Mouse (Mus musculus) lung, adult 2 months (tissue): ENCODE measurements around the gene Gga1. TPM values are rescaled to one million over a fixed set of nuclear protein-coding genes. Genes with fewer than 3 reads are reported as not detected.

Experiments
- DNase-seq: peaks from one replicate; pipeline ENCODE4 v3.0.0; 2022
- H3K4me1 ChIP-seq: fragments of 200-500 bp; 2 replicates; pipeline ENCODE4 v1.6.1; 2011; ENCODE audit warnings: low read length; ENCODE audit not compliant: control insufficient read depth, insufficient read depth
- H3K4me3 ChIP-seq: fragments of 200-500 bp; replicated peaks from 2 replicates; pipeline ENCODE3; 2011; ENCODE audit warnings: low read depth, mild to moderate bottlenecking, control low read depth, low read length; ENCODE audit errors: extremely low read depth
- CTCF ChIP-seq: fragments of 200-500 bp; IDR thresholded peaks from 2 replicates; pipeline ENCODE4 v1.5.1; 2011; ENCODE audit warnings: mild to moderate bottlenecking, low read length, control low read depth; ENCODE audit not compliant: insufficient read depth
- POLR2A ChIP-seq: fragments of 200-500 bp; IDR thresholded peaks from 2 replicates; pipeline ENCODE4 v1.6.1; 2011; ENCODE audit warnings: low read depth, mild to moderate bottlenecking, control low read depth, low read length, borderline replicate concordance; ENCODE audit errors: extremely low read depth
- WGBS: fragments of 180-500 bp; shearing (Covaris S2); methylation state at CpG from one replicate; pipeline ENCODE4 v1.1.7; 2018; 5-methylcytosine and 5-hydroxymethylcytosine counted together
- polyA plus RNA-seq: library from polyadenylated mRNA; depleted of rRNA; stranded (reverse); fragments of >200 nt; gene quantifications from 2 replicates; pipeline ENCODE4 v1.2.3, GENCODE M21; 2012

Gga1 gene
- polyA plus RNA-seq, 1 experiment = 113 TPM

DNA sequence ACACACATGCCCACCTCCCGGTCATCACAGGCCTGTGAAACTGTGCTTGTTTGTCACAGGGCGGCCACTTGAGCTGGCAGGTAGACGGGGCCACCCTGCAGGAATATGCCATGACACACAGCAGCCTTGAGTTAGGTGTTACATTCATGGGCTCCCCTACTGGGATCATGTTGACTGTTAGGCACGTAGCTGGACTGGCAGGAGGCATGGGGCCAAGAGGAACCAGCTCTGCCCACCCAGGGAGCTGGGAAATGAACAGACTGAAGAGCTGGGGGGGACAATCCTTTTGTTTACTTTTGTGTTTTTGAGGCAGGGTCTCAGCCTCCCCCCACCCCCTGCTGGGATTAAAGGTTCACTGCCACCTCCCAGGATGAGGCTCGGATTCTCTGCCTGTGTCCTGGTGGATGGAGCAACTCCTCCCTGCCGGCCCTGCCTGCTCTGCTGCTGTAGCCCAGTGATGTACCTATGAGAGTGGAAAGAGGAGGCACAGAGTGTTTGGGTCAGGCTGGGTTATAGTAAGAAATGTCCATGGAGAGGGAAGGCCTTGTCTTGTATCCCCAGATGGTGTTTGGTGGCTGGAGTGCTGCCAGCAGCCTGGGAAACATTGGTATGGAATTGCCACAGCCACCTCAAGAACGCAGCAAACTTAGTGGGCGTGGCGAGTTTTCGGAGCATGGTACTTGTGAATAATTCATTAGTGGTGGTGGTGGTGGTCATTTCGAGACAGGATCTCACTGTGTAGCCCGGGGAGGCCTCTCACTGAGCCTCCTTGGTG, 39.2 kb downstream of the Gga1 start:
- Histone ChIP-seq H3K4me1 (no peaks in the 10 kb centered on the region; the same call in 1 of the 2 replicates), H3K4me3 (no peak overlapping the region)
- no peak for TF ChIP-seq POLR2A
- no peak for DNase-seq
- WGBS = 72% methylated on average over 12 of the region's 12 CpGs

GRCm38 (mm10) chr15:78918126-78918525, 41.1 kb downstream of the Gga1 start:
- WGBS = 95% methylated on average over 23 of the region's 23 CpGs
- Histone ChIP-seq H3K4me1 (no peaks in the 10 kb centered on the region; the same call in 1 of the 2 replicates), H3K4me3 (no peak overlapping the region)
- TF ChIP-seq POLR2A = no peak
- no peak for TF ChIP-seq CTCF
- DNase-seq = no peak

DNA sequence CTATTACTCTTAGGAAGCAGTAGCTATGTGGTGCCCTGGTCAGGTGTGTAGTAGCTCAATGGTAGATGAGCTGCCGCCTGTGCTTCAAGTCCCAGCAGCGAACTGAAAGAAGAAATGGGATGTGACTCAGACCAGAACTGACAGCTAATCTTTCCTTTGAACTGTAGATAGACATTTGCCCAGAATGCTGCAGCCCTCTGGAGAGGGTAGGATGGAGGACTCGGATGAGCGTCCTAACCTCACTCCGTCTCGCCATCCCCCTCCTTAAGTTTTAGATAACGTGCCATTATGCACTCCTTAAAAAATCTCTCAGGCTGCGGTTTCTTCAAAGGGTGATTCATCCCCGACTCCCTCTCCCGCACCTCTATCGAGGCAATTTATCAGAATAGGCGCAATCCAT, 42.9 kb downstream of the Gga1 start:
- 79% methylated on average over 12 of the region's 12 CpGs for WGBS
- DNase-seq = no peak
- H3K4me1 ChIP-seq = no peaks in the 10 kb centered on the region
- H3K4me3 ChIP-seq = no peak overlapping the region
- TF ChIP-seq POLR2A (no peak), CTCF (no peak)

GRCm38 (mm10) chr15:78922700-78923099, 45.7 kb downstream of the Gga1 start:
- no peak for DNase-seq
- TF ChIP-seq POLR2A = no peak
- WGBS = 84% methylated on average over 7 of the region's 7 CpGs
- Histone ChIP-seq H3K4me3 (no peak overlapping the region), H3K4me1 (peaks cover 5% of the 10 kb centered on the region)

DNA sequence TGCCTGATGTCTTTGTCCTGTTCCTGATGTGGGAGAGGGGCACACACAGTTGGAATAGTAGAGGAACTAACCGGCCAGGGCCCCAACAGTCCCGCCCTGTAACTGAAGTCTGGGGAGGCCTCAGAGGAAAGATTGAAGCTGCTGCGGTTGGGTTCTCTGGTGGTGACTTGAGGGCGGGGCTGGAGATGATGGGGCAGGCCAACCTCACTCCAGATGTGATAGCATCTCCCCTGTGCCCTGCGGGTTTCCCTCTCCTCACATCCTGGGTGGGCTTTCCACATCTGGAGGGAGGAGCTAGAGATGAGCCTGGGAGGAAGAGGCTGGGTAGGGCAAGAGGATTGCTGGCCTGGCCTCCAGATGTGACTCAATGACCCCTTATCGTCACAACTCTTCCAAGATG, 46.6 kb downstream of the Gga1 start:
- no peak for TF ChIP-seq POLR2A
- no peak for TF ChIP-seq CTCF
- Histone ChIP-seq H3K4me3 (no peak overlapping the region), H3K4me1 (peaks cover 6% of the 10 kb centered on the region)
- DNase-seq = no peak
- WGBS = 65% methylated on average over 6 of the region's 6 CpGs

DNA sequence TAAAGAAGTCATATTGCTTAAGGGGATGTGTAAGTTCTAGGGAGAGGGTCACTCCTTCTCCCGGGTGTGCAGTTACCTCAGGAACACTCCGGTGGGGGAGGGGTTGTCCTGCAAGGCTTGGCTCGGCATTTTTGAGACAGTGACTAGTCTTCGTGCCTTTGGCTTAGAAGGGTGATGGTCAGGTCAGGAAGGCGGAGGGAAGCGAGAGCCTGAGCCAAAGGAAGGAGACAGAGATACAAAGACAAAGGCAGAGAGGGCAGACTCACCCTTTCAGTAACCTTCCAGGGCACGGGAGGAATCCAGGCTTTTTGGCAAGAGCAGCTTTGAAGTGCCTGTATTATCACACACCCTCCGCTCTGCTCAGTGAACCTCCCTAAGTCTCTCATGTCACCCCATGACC, 48.1 kb downstream of the Gga1 start:
- no peak for TF ChIP-seq POLR2A
- TF ChIP-seq CTCF = no peak
- 30% methylated on average over 8 of the region's 8 CpGs for WGBS
- no peak overlapping the region for H3K4me3 ChIP-seq
- no peak for DNase-seq
- peaks cover 6% of the 10 kb centered on the region for H3K4me1 ChIP-seq

DNA sequence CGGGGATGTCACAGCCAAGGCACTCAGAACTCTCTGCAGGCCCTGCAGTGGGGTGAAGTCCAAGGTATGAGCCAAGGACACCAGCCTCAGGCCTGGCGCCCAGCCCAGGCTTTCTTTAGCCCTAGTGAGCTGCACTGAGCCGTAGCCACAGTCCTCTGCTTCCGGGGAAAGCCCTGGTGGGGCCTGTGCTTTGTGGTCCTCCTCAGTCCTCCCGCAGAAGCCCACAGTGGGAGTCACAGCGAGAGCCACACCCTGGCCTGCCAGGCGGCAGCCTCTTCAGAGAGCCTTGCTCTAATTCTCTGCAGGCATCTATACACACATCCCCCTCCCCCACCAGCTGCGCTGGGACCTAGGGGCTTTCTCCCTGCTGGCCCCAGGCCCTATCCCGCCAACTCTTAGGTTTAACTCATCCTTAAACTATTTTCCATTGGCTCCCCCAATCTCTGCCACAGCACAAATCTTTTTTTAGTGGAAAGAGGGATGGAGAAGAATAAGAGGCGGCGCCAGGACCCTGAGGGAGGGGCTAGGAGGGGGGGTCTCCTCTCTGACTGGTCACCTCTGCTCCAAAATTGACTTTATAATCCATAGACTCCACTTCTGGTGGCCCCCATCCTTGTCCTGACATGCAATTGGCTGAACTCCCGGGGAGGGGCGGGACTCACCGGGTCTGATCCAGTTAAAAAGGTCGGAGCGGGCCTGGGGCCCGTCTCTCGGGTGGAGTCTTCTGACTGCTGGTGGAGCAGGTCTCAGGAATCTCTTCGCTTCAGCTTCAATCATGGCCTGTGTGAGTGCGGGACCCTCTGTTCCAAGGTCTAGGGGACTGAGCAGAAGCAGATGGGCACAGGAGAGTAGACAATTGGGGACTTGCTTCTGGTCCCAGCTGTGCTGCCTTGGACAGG, 49.3 kb downstream of the Gga1 start, which contains the start of gene Lgals1:
Gene Lgals1, plus strand, starts transcription at position 705 of the 899 bp plus-strand sequence.
- DNase-seq = peak; percentile 67
- TF ChIP-seq CTCF (no peak), POLR2A (peak; percentile 77; the same call in 1 of the 2 replicates)

GRCm38 (mm10) chr15:78927021-78927787, 50.2 kb downstream of the Gga1 start:
- Histone ChIP-seq H3K4me3 (peak overlapping the region; percentile 72), H3K4me1 (peaks cover 6% of the 10 kb centered on the region)
- WGBS = 28% methylated on average over 15 of the region's 15 CpGs
- TF ChIP-seq CTCF (no peak), POLR2A (no peak)
- DNase-seq = peak; percentile 17

More for the DNA sequence above, 49.3 kb downstream of the Gga1 start, which contains the start of gene Lgals1:
- peaks cover 6% of the 10 kb centered on the region for H3K4me1 ChIP-seq
- 8% methylated on average over 20 of the region's 20 CpGs for WGBS
- peak within 1 kb of the TSS; percentile 72 for H3K4me3 ChIP-seq
